Mouse (Mus musculus): ENCODE data around the gene Ccdc163. TPM values are rescaled to one million over a fixed set of nuclear protein-coding genes. Genes with fewer than 3 reads are reported as not detected.
A peak's percentile ranks its signal among the peaks of the same experiment; 100 is the strongest.

Gene Ccdc163
- polyA plus RNA-seq, 1 experiment from 2014 or later, result 30.5 TPM

DNA sequence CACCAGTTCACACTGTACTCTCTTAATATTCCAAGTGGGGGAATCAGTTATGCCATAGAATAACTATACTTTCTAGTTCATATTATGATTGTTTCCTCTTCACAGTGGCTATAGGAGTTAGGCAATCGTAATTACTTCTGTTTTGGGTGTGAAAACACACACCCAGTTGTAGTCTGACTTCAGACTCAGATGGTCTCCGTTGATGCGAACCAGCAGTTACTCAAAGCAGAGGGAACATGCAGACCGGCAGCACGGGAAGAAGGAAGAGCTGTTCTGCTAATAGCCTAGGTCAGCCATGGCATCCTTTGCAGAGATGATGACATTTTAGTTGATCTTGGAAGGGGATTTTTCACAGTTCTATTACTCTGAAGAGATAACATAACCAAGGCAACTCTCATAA, 60.2 kb downstream of the Ccdc163 start:
- CTCF ChIA-PET, result no interaction called here
- no peaks in the 10 kb centered on the region for H3K27me3 ChIP-seq
- POLR2A ChIA-PET, result no interaction called here
- no peak for ATAC-seq
- no peak for DNase-seq (ENCODE audit: low read depth, low spot score)
- in situ Hi-C loops (cut with MboI; ENCODE audit: low pct_unique_long_range_greater_than_20kb), result no loop called here
- TF ChIP-seq CTCF (IDR thresholded peaks at IDR 0.05), result no peak

DNA sequence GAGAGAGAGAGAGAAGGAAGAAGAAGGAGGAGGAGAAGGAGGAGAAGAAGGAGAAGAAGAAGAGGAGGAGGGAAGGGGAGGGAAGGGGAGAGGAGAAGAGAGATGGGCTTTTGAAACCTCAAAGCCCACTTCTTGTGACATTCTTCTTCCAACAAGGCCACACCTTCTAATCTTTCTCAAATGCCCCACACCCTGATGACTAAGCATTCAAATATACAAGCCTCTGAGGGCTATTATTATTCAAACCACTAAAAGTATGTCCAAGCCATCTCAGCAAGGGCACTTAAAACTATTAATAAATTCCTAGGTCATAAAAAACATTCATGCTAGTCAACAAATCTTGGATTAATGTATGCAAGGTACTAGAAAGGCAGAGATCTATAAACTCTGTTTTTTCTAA, 60.8 kb downstream of the Ccdc163 start:
- no peak for DNase-seq (ENCODE audit: low read depth, low spot score)
- in situ Hi-C loops (cut with MboI; ENCODE audit: low pct_unique_long_range_greater_than_20kb), result no loop called here
- ChIA-PET POLR2A (no interaction called here), CTCF (no interaction called here)
- TF ChIP-seq CTCF (IDR thresholded peaks at IDR 0.05), result no peak
- no peaks in the 10 kb centered on the region for H3K27me3 ChIP-seq
- ATAC-seq, result no peak

DNA sequence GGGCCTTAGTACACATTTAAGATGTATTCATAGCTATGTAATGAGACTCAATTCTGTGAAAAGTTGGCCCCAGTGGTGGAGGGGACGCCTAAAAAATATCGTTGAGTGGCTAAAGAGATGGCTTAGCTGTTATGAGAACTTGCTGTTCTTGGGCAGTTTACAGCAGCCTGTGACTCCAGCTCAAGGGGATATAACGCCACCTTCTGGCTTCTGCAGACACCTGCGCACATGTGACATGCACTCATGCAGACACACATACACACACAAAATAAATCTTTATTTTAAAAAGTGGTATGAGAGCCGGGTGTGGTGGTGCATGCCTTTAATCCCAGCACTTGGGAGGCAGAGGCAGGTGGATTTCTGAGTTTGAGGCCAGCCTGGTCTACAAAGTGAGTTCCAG, 68.1 kb downstream of the Ccdc163 start:
- CTCF ChIA-PET, result interaction anchor here (2.4 kb wide), 1 partner anchor 11 kb away, joined by 9 read pairs; no protein-coding TSS in a partner anchor
- ATAC-seq (no peak), DNase-seq (ENCODE audit: low read depth, low spot score) (no peak)
- TF ChIP-seq CTCF (IDR thresholded peaks at IDR 0.05), result no peak
- no peaks in the 10 kb centered on the region for H3K27me3 ChIP-seq
- POLR2A ChIA-PET, result no interaction called here
- in situ Hi-C loops (cut with MboI; ENCODE audit: low pct_unique_long_range_greater_than_20kb), result no loop called here

DNA sequence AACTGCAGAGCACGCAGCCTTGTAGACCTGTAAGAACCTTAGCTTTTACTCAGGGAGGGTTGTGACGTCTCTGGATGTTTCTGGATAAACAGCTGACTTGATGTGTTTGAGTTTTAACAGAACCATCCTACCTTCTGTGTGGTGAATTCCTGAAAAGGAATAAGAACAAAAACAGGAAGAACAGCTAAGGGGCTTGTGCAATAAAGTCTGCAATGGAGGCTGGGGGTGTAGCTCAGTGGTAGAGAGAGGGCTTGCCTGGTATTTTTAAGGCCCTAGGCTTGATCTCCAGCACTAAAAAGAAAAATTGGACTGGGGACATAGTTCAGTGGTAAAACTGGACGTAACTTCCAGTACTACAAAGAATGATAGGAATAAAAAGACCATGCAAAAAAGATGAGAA, 68.8 kb downstream of the Ccdc163 start:
- in situ Hi-C loops (cut with MboI; ENCODE audit: low pct_unique_long_range_greater_than_20kb), result no loop called here
- ChIA-PET POLR2A (no interaction called here), CTCF (interaction anchor here (2.4 kb wide), 1 partner anchor 10 kb away, joined by 9 read pairs; no protein-coding TSS in a partner anchor)
- no peak for TF ChIP-seq CTCF (IDR thresholded peaks at IDR 0.05)
- no peak for ATAC-seq
- DNase-seq (ENCODE audit: low read depth, low spot score), result no peak
- H3K27me3 ChIP-seq, result no peaks in the 10 kb centered on the region

DNA sequence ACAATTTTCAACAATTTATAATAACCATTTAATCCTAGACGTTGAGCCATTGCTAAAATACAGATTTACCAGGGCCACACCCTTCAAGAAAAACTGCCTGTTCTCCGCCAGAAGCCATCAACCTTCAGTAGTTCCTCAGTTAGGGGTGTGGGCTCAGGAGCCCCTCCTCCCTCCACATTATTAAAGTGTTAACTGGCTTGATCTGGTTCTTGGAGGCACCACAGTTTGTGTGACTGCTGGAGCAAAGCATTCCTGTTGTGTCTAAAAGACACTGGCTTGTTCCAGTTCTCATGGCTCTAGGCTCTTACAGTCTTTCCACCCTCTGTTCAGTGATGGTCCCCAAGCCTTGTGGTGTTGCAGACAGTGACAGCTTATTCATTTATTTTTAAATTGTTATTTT, 72.2 kb downstream of the Ccdc163 start:
- TF ChIP-seq CTCF (IDR thresholded peaks at IDR 0.05), result no peak
- no peak for ATAC-seq
- no peaks in the 10 kb centered on the region for H3K27me3 ChIP-seq
- POLR2A ChIA-PET, result no interaction called here
- CTCF ChIA-PET, result no interaction called here
- no peak for DNase-seq (ENCODE audit: low read depth, low spot score)
- in situ Hi-C loops (cut with MboI; ENCODE audit: low pct_unique_long_range_greater_than_20kb), result no loop called here

- H3K27me3 ChIP-seq, result no peaks in the 10 kb centered on the region
- no peak for TF ChIP-seq CTCF (IDR thresholded peaks at IDR 0.05)
- ChIA-PET CTCF (no interaction called here), POLR2A (no interaction called here)
- DNase-seq (ENCODE audit: low read depth, low spot score) (no peak), ATAC-seq (no peak)
- in situ Hi-C loops (cut with MboI; ENCODE audit: low pct_unique_long_range_greater_than_20kb), result no loop called here
These were observed 73.1 kb downstream of the Ccdc163 start for GRCm38 (mm10) chr4:116781366-116781765.

GRCm38 (mm10) chr4:116782171-116782570, 73.9 kb downstream of the Ccdc163 start:
- H3K27me3 ChIP-seq, result no peaks in the 10 kb centered on the region
- no peak for DNase-seq (ENCODE audit: low read depth, low spot score)
- ATAC-seq, result no peak
- POLR2A ChIA-PET, result interaction anchor here (0.7 kb wide), 1 partner anchor 9 kb away, joined by 3 read pairs; no protein-coding TSS in a partner anchor
- no peak for TF ChIP-seq CTCF (IDR thresholded peaks at IDR 0.05)
- CTCF ChIA-PET, result no interaction called here
- in situ Hi-C loops (cut with MboI; ENCODE audit: low pct_unique_long_range_greater_than_20kb), result no loop called here

DNA sequence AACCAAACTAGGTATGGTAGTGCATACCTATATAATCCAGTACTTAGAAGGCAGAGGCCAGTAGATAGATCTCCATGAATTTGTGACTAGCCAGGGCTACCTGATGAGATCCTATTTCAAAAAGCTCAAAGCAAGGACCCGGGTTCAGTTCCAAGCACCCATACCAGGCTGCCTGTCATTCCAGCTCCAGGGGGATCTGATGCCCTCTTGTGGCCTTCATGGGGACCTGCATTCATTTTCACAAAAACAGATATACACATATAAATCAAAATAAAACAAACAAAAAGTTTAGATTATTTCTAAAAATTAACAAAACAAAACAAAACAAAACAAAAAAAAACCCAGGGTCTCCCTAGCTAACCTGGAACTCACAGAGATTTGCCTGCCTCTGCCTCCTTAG, 78.3 kb downstream of the Ccdc163 start:
- no peak for ATAC-seq
- no peaks in the 10 kb centered on the region for H3K27me3 ChIP-seq
- peak; percentile 48 for TF ChIP-seq CTCF (IDR thresholded peaks at IDR 0.05)
- in situ Hi-C loops (cut with MboI; ENCODE audit: low pct_unique_long_range_greater_than_20kb), result loop anchor here (5.0 kb wide), 2 partner anchors 69 to 159 kb away; partner anchors contain the start of gene Nasp
- ChIA-PET POLR2A (interaction anchor here (1.4 kb wide), 1 partner anchor 66 kb away, joined by 3 read pairs; no protein-coding TSS in a partner anchor), CTCF (interaction anchor here (1.7 to 5.1 kb wide), 2 partner anchors 11 to 67 kb away, joined by 9 to 65 read pairs; partner anchors contain the start of gene Tesk2)
- no peak for DNase-seq (ENCODE audit: low read depth, low spot score)

DNA sequence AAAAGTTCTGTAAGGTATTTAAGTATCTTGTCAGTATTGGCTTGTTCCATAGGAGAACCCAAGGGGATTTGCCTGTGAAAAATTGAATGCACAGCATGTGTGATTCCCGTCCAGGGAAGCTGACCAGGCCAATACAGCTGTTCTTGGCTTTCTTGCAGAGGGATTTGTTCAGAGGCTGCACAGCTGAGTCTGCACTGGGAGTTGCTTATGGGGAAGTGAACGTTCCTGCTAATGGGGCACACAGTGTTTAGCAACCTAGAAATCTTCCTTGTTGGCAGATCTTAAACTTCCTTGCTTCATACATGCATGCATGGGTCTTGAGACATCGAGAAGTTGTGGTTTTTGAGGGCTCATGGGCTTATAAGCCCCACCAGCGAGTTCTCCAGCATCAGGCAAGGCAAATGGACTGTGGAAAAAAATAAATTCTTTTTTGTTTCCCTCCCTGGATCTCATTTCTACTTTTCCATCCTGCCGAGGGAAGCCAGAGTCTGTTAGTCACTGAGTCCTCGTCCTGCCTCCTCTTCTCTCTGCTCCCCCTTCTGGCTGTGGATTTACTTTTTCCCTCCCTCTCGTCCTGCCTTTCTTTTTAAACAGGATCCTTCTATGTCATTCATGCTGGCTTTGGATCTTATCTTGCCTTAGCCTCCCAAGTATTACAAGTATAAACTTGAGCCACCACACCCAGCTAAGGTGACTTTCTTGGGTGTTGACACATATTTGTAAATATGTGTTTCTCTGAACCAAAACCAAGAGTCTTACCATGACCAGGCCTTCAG, 79.9 kb downstream of the Ccdc163 start:
- ATAC-seq, result no peak
- no peak for TF ChIP-seq CTCF (IDR thresholded peaks at IDR 0.05)
- in situ Hi-C loops (cut with MboI; ENCODE audit: low pct_unique_long_range_greater_than_20kb), result loop anchor here (5.0 kb wide), 2 partner anchors 71 to 161 kb away; partner anchors contain the start of gene Nasp

DNA sequence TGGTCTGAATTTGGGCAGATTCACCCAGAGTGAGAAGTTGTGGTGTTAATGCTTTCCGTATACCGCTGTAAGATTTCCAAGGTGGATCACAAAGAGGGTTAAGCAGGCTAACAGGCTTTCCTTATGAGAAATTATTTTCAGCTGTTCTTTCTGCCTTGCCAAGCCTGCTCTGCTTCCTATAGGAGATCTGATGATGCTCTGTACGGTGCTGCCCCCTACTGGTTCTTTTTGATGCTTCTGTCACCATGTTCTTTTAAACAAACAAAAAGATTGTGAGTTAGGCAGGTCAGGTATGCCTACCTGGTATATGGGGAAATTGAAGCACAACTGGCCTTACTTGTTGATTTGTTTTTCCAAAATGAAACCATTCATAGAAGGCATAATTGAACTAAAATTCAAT, 80.6 kb downstream of the Ccdc163 start:
- no peaks in the 10 kb centered on the region for H3K27me3 ChIP-seq
- CTCF ChIA-PET, result interaction anchor here (0.8 to 5.1 kb wide), 9 partner anchors 18 to 103 kb away, joined by 3 to 65 read pairs (median 4); partner anchors contain the start of genes Ccdc163, Mmachc, Prdx1 and Tesk2
- POLR2A ChIA-PET, result interaction anchor here (1.0 kb wide), 1 partner anchor 68 kb away, joined by 3 read pairs; the partner anchor contains the start of gene Tesk2
- ATAC-seq (no peak), DNase-seq (ENCODE audit: low read depth, low spot score) (no peak)
- in situ Hi-C loops (cut with MboI; ENCODE audit: low pct_unique_long_range_greater_than_20kb), result loop anchor here (5.0 kb wide), 2 partner anchors 72 to 162 kb away; partner anchors contain the start of gene Nasp
- TF ChIP-seq CTCF (IDR thresholded peaks at IDR 0.05), result peak; percentile 64

More for the DNA sequence above, 79.9 kb downstream of the Ccdc163 start:
- no peaks in the 10 kb centered on the region for H3K27me3 ChIP-seq
- CTCF ChIA-PET, result interaction anchor here (0.8 to 5.1 kb wide), 10 partner anchors 12 to 103 kb away, joined by 3 to 65 read pairs (median 4); partner anchors contain the start of genes Ccdc163, Mmachc, Prdx1 and Tesk2
- no peak for DNase-seq (ENCODE audit: low read depth, low spot score)
- POLR2A ChIA-PET, result interaction anchor here (1.0 kb wide), 1 partner anchor 67 kb away, joined by 3 read pairs; the partner anchor contains the start of gene Tesk2

- DNase-seq (ENCODE audit: low read depth, low spot score), result no peak
- no peaks in the 10 kb centered on the region for H3K27me3 ChIP-seq
- ATAC-seq, result no peak
- CTCF ChIA-PET, result interaction anchor here (1.6 to 1.8 kb wide), 2 partner anchors 72 to 73 kb away, joined by 4 to 7 read pairs; partner anchors contain the start of gene Tesk2
- in situ Hi-C loops (cut with MboI; ENCODE audit: low pct_unique_long_range_greater_than_20kb), result no loop called here
- POLR2A ChIA-PET, result no interaction called here
- no peak for TF ChIP-seq CTCF (IDR thresholded peaks at IDR 0.05)
These were observed 84.1 kb downstream of the Ccdc163 start for GRCm38 (mm10) chr4:116792453-116792852.

Data from Patski (cell line).